Comparison of ENCODE assay signal across 8 mouse cellular contexts in genomic region chr6:49208297-49208930, GRCm38 (mm10). TPM values are rescaled to one million over a fixed set of nuclear protein-coding genes. Genes with fewer than 3 reads are reported as not detected.
DNase-seq lines count a peak whose midpoint lies in the region; ATAC-seq lines count a peak whose summit lies in the region.

No protein-coding gene starts in this region.

- ATAC-seq in megakaryocyte progenitor cell, adult 5-6 weeks (replicated peaks; ENCODE audit: poor library complexity): peak; percentile 68

- intact Hi-C loops in left cerebral cortex, postnatal 25 days (cut with DNase I): loop anchor here (2.0 to 5.0 kb wide), 2 partner anchors 136 to 152 kb away; partner anchors contain the start of gene Malsu1

- peak; percentile 38 for DNase-seq in kidney, adult 9 months
- no peak for DNase-seq in kidney, adult 18-20 months
- DNase-seq in brain, adult 2 months (ENCODE audit: low read depth, low spot score): peak; percentile 18
- DNase-seq in induced T-regulatory cell, adult 2 months (ENCODE audit: low read depth): peak; percentile 68
- DNase-seq in embryo, embryonic 10.5 days (ENCODE audit: low spot score): no peak
- no peak for DNase-seq in left cerebral cortex, postnatal 25 days (ENCODE audit: low spot score in 2 of 2)
- DNase-seq in adrenal gland, postnatal 25 days: no peak

RNA-seq across cellular contexts. Expression of gene Igf2bp3, which starts 6.3 kb away (rescaled TPM):
- 0.20 and 0.71 TPM in 2 replicates for total RNA-seq in megakaryocyte progenitor cell, adult 5-6 weeks (2015)
- 0.03 and 0.21 TPM in 2 replicates for total RNA-seq in megakaryocyte progenitor cell, adult 5-6 weeks (2017)
- total RNA-seq in left cerebral cortex, postnatal 25 days (2021): under 1 TPM in 1 of 2 experiments, not detected in 1; 0.16 TPM
- 1.0 and 1.2 TPM in 2 replicates for total RNA-seq in adrenal gland, postnatal 25 days (2021)

RNA-seq across cellular contexts. Expression of gene Tra2a, which starts 55.4 kb away (rescaled TPM):
- 212 and 225 TPM in 2 replicates for total RNA-seq in megakaryocyte progenitor cell, adult 5-6 weeks (2015)
- total RNA-seq in megakaryocyte progenitor cell, adult 5-6 weeks (2017): 159 and 185 TPM in 2 replicates
- 10 to 100 TPM; 74.1 to 80.5 TPM for total RNA-seq in left cerebral cortex, postnatal 25 days (2021)
- total RNA-seq in adrenal gland, postnatal 25 days (2021): 69.3 and 95.8 TPM in 2 replicates

Comparison
In these comparisons a context has a peak if more than half of its experiments do, and no peak if none do; other contexts are left out.
1. DNase-seq: peak in kidney, adult 9 months (single experiment), brain, adult 2 months (single experiment) and induced T-regulatory cell, adult 2 months (single experiment); none in kidney, adult 18-20 months (single experiment), embryo, embryonic 10.5 days (single experiment), left cerebral cortex, postnatal 25 days (0 of 2) and adrenal gland, postnatal 25 days (single experiment).